Mouse (Mus musculus): ENCODE measurements around the gene Kansl1.

GRCm38 (mm10) chr11:104445044-104445443, 23.6 kb downstream of the Kansl1 start:
- no peak for TF ChIP-seq POLR2A (IDR thresholded peaks at IDR 0.05; ENCODE audit: low read depth, low read length)
- TF ChIP-seq CTCF (IDR thresholded peaks at IDR 0.05; ENCODE audit: extremely low read depth, insufficient read length, insufficient replicate concordance, low read depth, low read length) = no peak
